Mouse (Mus musculus) C2C12 (cell line): Measurements from ENCODE around the gene Rnf126.

Experiments
- CEBPB ChIP-seq: IDR thresholded peaks from one replicate; pipeline ENCODE4 v1.6.1; 2011; ENCODE audit warnings: low read depth, mild to moderate bottlenecking, control low read depth, moderate library complexity
- CTCF ChIP-seq: IDR thresholded peaks from one replicate; pipeline ENCODE4 v1.5.1; 2011; ENCODE audit not compliant: control insufficient read depth, insufficient read depth, insufficient read length
- FOSL1 ChIP-seq: IDR thresholded peaks from one replicate; pipeline ENCODE4 v1.8.0; 2011; ENCODE audit warnings: mild to moderate bottlenecking, low read length; ENCODE audit not compliant: poor library complexity, insufficient read depth, severe bottlenecking

GRCm38 (mm10) chr10:79806972-79807371 is 40.2 kb upstream of the Rnf126 start:
- no peak for TF ChIP-seq CTCF
- no peak for TF ChIP-seq CEBPB
- no peak for TF ChIP-seq FOSL1
